Mouse (Mus musculus): ENCODE measurements around the gene Fbxo47.
A peak's percentile ranks its signal among the peaks of the same experiment; 100 is the strongest.
"Not testable (repeated sequence)": the region's sequence is repeated elsewhere in the genome, so short reads cannot be mapped to it uniquely, and the experiment has no call there.

Gene Fbxo47

GRCm38 (mm10) chr11:97880362-97880761 is 3.6 kb downstream of the Fbxo47 start:
- DNase-seq (ENCODE audit: low spot score), result no peak

GRCm38 (mm10) chr11:97877341-97877740 is 6.6 kb downstream of the Fbxo47 start:
- DNase-seq (ENCODE audit: low spot score), result no peak

- no peak for DNase-seq (ENCODE audit: low spot score)
These were observed 9.6 kb downstream of the Fbxo47 start for GRCm38 (mm10) chr11:97874396-97874795.

GRCm38 (mm10) chr11:97872378-97872777 is 11.6 kb downstream of the Fbxo47 start:
- not testable (repeated sequence) for DNase-seq (ENCODE audit: low spot score)

GRCm38 (mm10) chr11:97867591-97867990 is 16.4 kb downstream of the Fbxo47 start:
- no peak for DNase-seq (ENCODE audit: low spot score)

GRCm38 (mm10) chr11:97866091-97866888 is 17.7 kb downstream of the Fbxo47 start:
- DNase-seq (ENCODE audit: low spot score), result peak; percentile 15

- no peak for DNase-seq (ENCODE audit: low spot score)
These were observed 18.5 kb downstream of the Fbxo47 start for GRCm38 (mm10) chr11:97865421-97865820.

GRCm38 (mm10) chr11:97862148-97862547 is 21.8 kb downstream of the Fbxo47 start:
- DNase-seq (ENCODE audit: low spot score), result no peak

- DNase-seq (ENCODE audit: low spot score), result no peak
These were observed 28.5 kb downstream of the Fbxo47 start for GRCm38 (mm10) chr11:97855473-97855872.

GRCm38 (mm10) chr11:97851601-97852000 is 32.4 kb downstream of the Fbxo47 start:
- no peak for DNase-seq (ENCODE audit: low spot score)

- DNase-seq (ENCODE audit: low spot score), result no peak
These were observed 33.6 kb downstream of the Fbxo47 start for GRCm38 (mm10) chr11:97850367-97850766.

- DNase-seq (ENCODE audit: low spot score), result no peak
These were observed 42.0 kb downstream of the Fbxo47 start for GRCm38 (mm10) chr11:97842001-97842400.

- peak; percentile 78 for DNase-seq (ENCODE audit: low spot score)
These were observed 42.8 kb downstream of the Fbxo47 start for GRCm38 (mm10) chr11:97840991-97841661.

- DNase-seq (ENCODE audit: low spot score), result peak; percentile 68
These were observed 43.4 kb downstream of the Fbxo47 start, which contains the start of gene B230217C12Rik for GRCm38 (mm10) chr11:97840539-97840954. Gene B230217C12Rik (plus strand): TSS chr11:97840780.

- no peak for DNase-seq (ENCODE audit: low spot score)
These were observed 43.8 kb downstream of the Fbxo47 start for GRCm38 (mm10) chr11:97840135-97840490.

- peak; percentile 51 for DNase-seq (ENCODE audit: low spot score)
These were observed 44.4 kb downstream of the Fbxo47 start for GRCm38 (mm10) chr11:97839441-97840134.

GRCm38 (mm10) chr11:97838779-97839440 is 45.0 kb downstream of the Fbxo47 start:
- DNase-seq (ENCODE audit: low spot score), result peak; percentile 66

- DNase-seq (ENCODE audit: low spot score), result no peak
These were observed 46.3 kb downstream of the Fbxo47 start for GRCm38 (mm10) chr11:97837641-97838149.

- peak; percentile 78 for DNase-seq (ENCODE audit: low spot score)
These were observed 46.9 kb downstream of the Fbxo47 start for GRCm38 (mm10) chr11:97837051-97837450.

- no peak for DNase-seq (ENCODE audit: low spot score)
These were observed 47.4 kb downstream of the Fbxo47 start for GRCm38 (mm10) chr11:97836541-97836940.

GRCm38 (mm10) chr11:97833352-97833751 is 50.6 kb downstream of the Fbxo47 start:
- no peak for DNase-seq (ENCODE audit: low spot score)

GRCm38 (mm10) chr11:97832001-97832400 is 52.0 kb downstream of the Fbxo47 start:
- DNase-seq (ENCODE audit: low spot score), result no peak

Data from adipocyte (in vitro differentiated cells).